Mouse (Mus musculus) intestine, postnatal 0 days (tissue): ENCODE results near the gene Gm5741. TPM values are rescaled to one million over a fixed set of nuclear protein-coding genes. Genes with fewer than 3 reads are reported as not detected.

Experiments used
- ATAC-seq: fragments of 200-750 bp; cut with Nextera tagmentation; 2 replicates; pipeline ENCODE4 v1.8.0; 2017; ENCODE audit warnings: mild to moderate bottlenecking, moderate TSS enrichment, moderate library complexity
- H3K27ac ChIP-seq: fragments of 300-500 bp; sonication (generic); 2 replicates; pipeline ENCODE4 v1.5.1; 2014; ENCODE audit warnings: mild to moderate bottlenecking, low read depth, low read length, moderate library complexity
- H3K27me3 ChIP-seq: fragments of 300-500 bp; sonication (generic); replicated peaks from 2 replicates; pipeline ENCODE4 v1.6.1; 2014; ENCODE audit warnings: low read length, mixed read lengths; ENCODE audit not compliant: control insufficient read depth, insufficient read depth
- H3K36me3 ChIP-seq: fragments of 300-500 bp; sonication (generic); 2 replicates; pipeline ENCODE4 v1.6.1; 2014; ENCODE audit warnings: mild to moderate bottlenecking, moderate library complexity; ENCODE audit not compliant: control insufficient read depth, insufficient read depth
- H3K4me1 ChIP-seq: fragments of 300-500 bp; sonication (generic); replicated peaks from 2 replicates; pipeline ENCODE4 v1.6.1; 2014; ENCODE audit warnings: antibody characterized with exemption, low read length, mixed read lengths; ENCODE audit not compliant: control insufficient read depth, insufficient read depth
- H3K4me2 ChIP-seq: fragments of 300-500 bp; sonication (generic); replicated peaks from 2 replicates; pipeline ENCODE4 v1.6.1; 2014; ENCODE audit warnings: low read depth, mild to moderate bottlenecking, moderate library complexity
- H3K4me3 ChIP-seq: fragments of 300-500 bp; sonication (generic); 2 replicates; pipeline ENCODE4 v1.5.1; 2014; ENCODE audit warnings: low read depth, low read length
- H3K9ac ChIP-seq: fragments of 300-500 bp; sonication (generic); 2 replicates; pipeline ENCODE4 v1.6.1; 2014; ENCODE audit warnings: mild to moderate bottlenecking, low read depth, low read length
- H3K9me3 ChIP-seq: fragments of 300-500 bp; sonication (generic); 2 replicates; pipeline ENCODE4 v1.6.1; 2016; ENCODE audit warnings: mixed run types; ENCODE audit not compliant: control insufficient read depth
- CTCF ChIP-seq: sonication (generic); IDR thresholded peaks from 2 replicates; pipeline ENCODE4 v1.5.1; 2016; ENCODE audit warnings: low read depth, mild to moderate bottlenecking, control low read depth, antibody characterized with exemption, moderate library complexity
- WGBS: fragments of 180-500 bp; shearing (Covaris S2); extraction: QIAGEN DNeasy Blood & Tissue Kit; methylation state at CpG from one replicate; pipeline ENCODE4 v1.1.7; 2014; 5-methylcytosine and 5-hydroxymethylcytosine counted together
- polyA plus RNA-seq: library from polyadenylated mRNA; unstranded; fragments of >200 nt; fragmentation: Nextera tagmentation; extraction: Ambion mirVana; gene quantifications from 2 replicates; pipeline ENCODE4 v1.2.1, GENCODE M21; 2015

The Gm5741 gene
- polyA plus RNA-seq, 1 experiment from 2014 or later = 0.60 TPM

DNA sequence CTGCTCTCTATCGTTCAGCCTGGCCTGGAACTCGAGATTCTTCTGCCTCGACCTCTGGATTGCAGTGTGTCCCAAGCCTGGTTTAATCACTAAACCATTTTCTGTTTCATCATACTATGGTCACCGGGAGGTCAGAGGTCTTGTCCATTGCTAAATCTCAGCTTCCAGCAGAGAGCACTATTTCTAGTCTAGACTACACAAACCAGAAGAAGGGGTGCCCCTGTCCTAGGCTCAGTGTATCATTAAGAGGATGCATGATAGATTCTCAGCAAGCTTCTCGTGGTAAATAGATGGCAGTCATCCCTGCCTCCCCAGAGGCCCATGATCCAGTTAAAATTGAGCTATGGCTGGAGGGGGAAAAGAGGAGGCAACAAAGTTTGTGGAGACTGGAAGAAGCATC, 3.3 kb upstream of the Gm5741 start:
- peak overlapping the region; percentile 73 for H3K4me2 ChIP-seq
- peak overlapping the region; percentile 84; the same call in 1 of the 2 replicates for H3K9ac ChIP-seq
- TF ChIP-seq CTCF = 0 out of 2 replicates have a peak, but pooled peaks have one; percentile 29
- 0 out of 2 replicates have a peak, but pooled peaks cover 2% of the 10 kb centered on the region for H3K4me1 ChIP-seq
- H3K4me3 ChIP-seq = peak overlapping the region; percentile 76
- no peak for ATAC-seq
- 63% methylated on average over 5 of the region's 5 CpGs for WGBS
- H3K9me3 ChIP-seq = no peaks in the 10 kb centered on the region
- no peaks in the 10 kb centered on the region for H3K27me3 ChIP-seq
- peaks cover 44% of the 10 kb centered on the region for H3K36me3 ChIP-seq
- peak overlapping the region; percentile 95; the same call in 1 of the 2 replicates for H3K27ac ChIP-seq

DNA sequence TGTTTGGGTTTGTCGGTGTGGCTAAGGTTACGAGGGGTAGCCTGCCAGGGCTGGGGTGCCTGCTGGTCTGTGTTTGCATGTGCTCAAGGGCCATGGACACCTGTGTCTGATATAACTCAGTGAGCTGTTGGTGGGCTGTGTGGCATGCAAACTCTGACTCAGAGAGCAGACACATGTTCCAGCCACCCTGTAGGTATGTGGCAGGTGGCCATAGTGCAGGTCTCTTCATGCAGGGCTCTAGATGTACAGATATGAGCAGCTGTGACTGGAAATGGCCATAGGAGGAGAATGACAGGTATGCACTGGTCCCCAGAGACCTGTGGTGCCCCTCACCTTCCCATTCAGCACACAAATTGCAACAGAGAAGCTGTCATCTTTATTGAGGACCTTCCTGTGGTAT, 627 bp downstream of the Gm5741 start:
- TF ChIP-seq CTCF = no peak
- Histone ChIP-seq H3K4me1 (0 out of 2 replicates have a peak, but pooled peaks cover 6% of the 10 kb centered on the region), H3K4me2 (no peak overlapping the region), H3K27ac (no peak overlapping the region), H3K9ac (no peak overlapping the region), H3K4me3 (no peak overlapping the region), H3K27me3 (no peaks in the 10 kb centered on the region), H3K9me3 (no peaks in the 10 kb centered on the region), H3K36me3 (peaks cover 23% of the 10 kb centered on the region; the same call in 1 of the 2 replicates)
- no peak for ATAC-seq
- WGBS = 85% methylated on average over 2 of the region's 2 CpGs

DNA sequence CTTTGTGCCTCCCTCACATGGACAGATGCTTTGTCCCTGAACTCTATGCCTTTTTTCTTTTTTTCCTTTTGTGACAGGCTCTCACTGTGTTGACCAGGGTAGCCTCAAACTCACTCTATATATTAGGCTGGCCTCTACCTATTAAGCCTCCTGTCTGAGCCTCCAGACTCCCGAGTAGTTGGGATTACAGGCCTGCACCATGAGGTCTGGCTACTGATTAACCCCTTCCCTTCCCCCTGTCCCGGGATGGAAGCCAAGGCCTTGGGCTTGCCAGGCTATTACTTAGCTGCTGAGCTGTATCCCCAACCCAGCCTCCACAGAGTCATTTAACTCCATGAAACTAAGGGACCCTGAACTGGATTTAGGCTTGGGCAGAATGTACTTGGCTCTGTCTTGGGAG, 2.6 kb downstream of the Gm5741 start:
- Histone ChIP-seq H3K27ac (peak overlapping the region; percentile 78), H3K27me3 (no peaks in the 10 kb centered on the region), H3K9ac (no peak overlapping the region), H3K9me3 (no peaks in the 10 kb centered on the region), H3K4me1 (0 out of 2 replicates have a peak, but pooled peaks cover 10% of the 10 kb centered on the region), H3K4me3 (no peak overlapping the region), H3K4me2 (0 out of 2 replicates have a peak overlapping the region, but pooled peaks have one; percentile 9), H3K36me3 (peaks cover 23% of the 10 kb centered on the region; the same call in 1 of the 2 replicates)
- TF ChIP-seq CTCF = no peak
- WGBS = 19% methylated on average over 2 of the region's 2 CpGs
- ATAC-seq = peak; percentile 50

DNA sequence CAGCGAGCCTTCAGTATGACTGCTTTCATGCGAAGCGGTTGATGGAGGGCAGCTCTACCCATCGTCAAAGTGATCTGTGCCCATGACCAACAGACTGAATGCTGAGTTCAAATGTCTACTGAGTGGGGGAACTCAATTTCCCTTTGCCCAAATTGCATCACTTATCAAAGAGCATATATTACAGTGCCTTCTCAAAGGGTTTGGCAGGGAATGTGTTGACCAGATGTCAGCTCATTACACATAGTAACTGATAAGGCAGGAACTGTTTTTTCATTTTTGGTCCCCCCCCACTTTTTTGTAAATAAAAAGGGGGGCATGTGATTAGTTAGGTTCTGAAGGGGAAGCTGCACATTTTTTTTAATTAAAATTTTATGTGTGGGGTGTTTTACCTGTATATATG, 5.2 kb downstream of the Gm5741 start:
- Histone ChIP-seq H3K9ac (no peak overlapping the region), H3K4me3 (no peak overlapping the region), H3K36me3 (peaks cover 19% of the 10 kb centered on the region; the same call in 1 of the 2 replicates), H3K27ac (no peak overlapping the region), H3K9me3 (no peaks in the 10 kb centered on the region), H3K27me3 (no peaks in the 10 kb centered on the region), H3K4me1 (0 out of 2 replicates have a peak, but pooled peaks cover 10% of the 10 kb centered on the region), H3K4me2 (no peak overlapping the region)
- ATAC-seq = no peak
- 96% methylated on average over 4 of the region's 4 CpGs for WGBS
- no peak for TF ChIP-seq CTCF

DNA sequence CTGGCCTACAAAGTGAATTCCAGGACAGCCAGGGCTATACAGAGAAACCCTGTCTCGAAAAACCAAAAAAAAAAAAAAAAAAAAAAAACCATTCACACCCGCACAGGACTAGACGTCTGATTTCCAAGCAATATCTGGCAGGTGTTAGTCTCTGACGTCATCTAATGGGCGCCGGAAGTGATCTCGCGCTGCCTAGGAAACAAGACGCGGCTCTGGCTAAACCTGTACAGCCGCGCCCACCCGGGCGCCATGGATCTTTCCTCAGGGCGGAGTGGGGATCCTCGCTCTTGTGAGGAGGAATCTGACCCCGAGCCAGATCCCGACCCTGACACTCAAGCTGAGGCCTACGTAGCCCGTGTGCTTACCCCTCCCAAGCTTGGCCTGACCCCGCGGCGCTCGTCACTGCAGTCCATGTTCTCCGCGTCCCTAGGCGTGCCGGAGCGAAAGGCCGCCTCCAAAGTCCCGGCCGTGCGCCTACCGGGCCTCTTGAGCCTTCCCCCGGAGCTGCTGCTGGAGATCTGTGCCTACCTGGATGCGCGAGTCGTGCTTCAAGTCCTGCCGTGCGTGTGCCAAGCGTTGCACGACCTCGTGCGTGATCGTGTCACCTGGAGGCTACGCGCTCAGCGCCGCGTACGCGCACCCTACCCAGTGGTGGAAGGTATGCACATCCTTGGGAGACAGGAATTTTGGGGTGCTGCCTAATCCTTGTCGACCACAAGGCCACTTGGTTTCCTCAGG, 7.7 kb downstream of the Gm5741 start, which contains the start of gene Fbxw9:
Gene Fbxw9 (plus strand): TSS at position 177 of the 738 bp plus-strand sequence.
- H3K27ac ChIP-seq = no peak within 1 kb of the TSS; the same call in 1 of the 2 replicates
- peak within 1 kb of the TSS; percentile 65 for H3K4me3 ChIP-seq
- peak within 1 kb of the TSS; percentile 93 for H3K4me2 ChIP-seq
- H3K9me3 ChIP-seq = no peaks in the 10 kb centered on the region
- H3K4me1 ChIP-seq = 0 out of 2 replicates have a peak, but pooled peaks cover 6% of the 10 kb centered on the region
- H3K27me3 ChIP-seq = no peaks in the 10 kb centered on the region
- WGBS = under 1% methylated on average over 52 of the region's 53 CpGs
- peak within 1 kb of the TSS; percentile 65 for H3K9ac ChIP-seq
- peak; percentile 85 for ATAC-seq
- H3K36me3 ChIP-seq = peaks cover 6% of the 10 kb centered on the region; the same call in 1 of the 2 replicates
- no peak for TF ChIP-seq CTCF

DNA sequence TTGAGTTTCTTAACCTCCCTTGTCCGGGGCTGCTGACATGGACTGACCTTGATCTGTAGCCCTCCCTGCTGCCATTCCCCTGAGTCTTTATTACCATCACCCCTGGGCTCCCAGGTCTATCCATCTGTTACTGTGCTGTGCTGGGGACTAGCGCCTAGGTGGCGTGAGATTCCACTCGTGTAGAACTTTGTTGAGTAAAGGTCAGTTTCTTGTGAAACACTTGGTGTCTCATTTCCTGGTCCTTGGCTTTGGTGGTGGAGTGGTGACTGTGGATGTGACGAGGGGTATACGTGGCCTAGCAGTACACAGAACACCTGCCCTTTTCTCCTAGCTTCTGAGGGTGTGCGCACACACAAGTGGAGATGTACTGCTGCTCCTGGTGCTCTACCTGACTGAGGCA, 10.4 kb downstream of the Gm5741 start:
- no peaks in the 10 kb centered on the region for H3K27me3 ChIP-seq
- no peak for ATAC-seq
- 0 out of 2 replicates have a peak, but pooled peaks cover 6% of the 10 kb centered on the region for H3K4me1 ChIP-seq
- 0 out of 2 replicates have a peak, but pooled peaks have one; percentile 19 for TF ChIP-seq CTCF
- H3K4me3 ChIP-seq = no peak overlapping the region
- peaks cover 33% of the 10 kb centered on the region for H3K36me3 ChIP-seq
- no peaks in the 10 kb centered on the region for H3K9me3 ChIP-seq
- H3K9ac ChIP-seq = no peak overlapping the region
- no peak overlapping the region for H3K27ac ChIP-seq
- H3K4me2 ChIP-seq = no peak overlapping the region
- 59% methylated on average over 7 of the region's 7 CpGs for WGBS
